Mouse (Mus musculus) myocyte (in vitro differentiated cells): ENCODE measurements at regions not wholly inside any gene's neighbourhood (a gene's known extent, or its start where the extent isn't known, plus 50 kb on each side); places are given as distances from the start of the nearest gene placed in this dataset.

Source experiments
- H3K27me3 ChIP-seq: one replicate; pipeline ENCODE4 v1.6.1; 2011; ENCODE audit not compliant: control insufficient read depth, insufficient read depth, insufficient read length
- H3K36me3 ChIP-seq: one replicate; pipeline ENCODE4 v1.6.1; 2011; ENCODE audit not compliant: control insufficient read depth, insufficient read depth
- H3K4me2 ChIP-seq: one replicate; pipeline ENCODE4 v1.6.1; 2011; ENCODE audit warnings: low read depth, control low read depth
- H3K4me3 ChIP-seq: one replicate; pipeline ENCODE4 v1.5.1; 2011; ENCODE audit warnings: mild to moderate bottlenecking, control low read depth, moderate library complexity
- H3K79me2 ChIP-seq: one replicate; pipeline ENCODE4 v1.6.1; 2011; ENCODE audit not compliant: control insufficient read depth, insufficient read depth
- H3ac ChIP-seq: one replicate; pipeline ENCODE4 v1.6.1; 2011; ENCODE audit not compliant: control insufficient read depth, insufficient read length
- CEBPB ChIP-seq: IDR thresholded peaks from 2 replicates; pipeline ENCODE4 v1.6.1; 2011; ENCODE audit warnings: mild to moderate bottlenecking, moderate library complexity; ENCODE audit not compliant: poor library complexity, insufficient read depth, severe bottlenecking
- E2F4 ChIP-seq: IDR thresholded peaks from one replicate; pipeline ENCODE4 v1.6.1; 2011; ENCODE audit warnings: mild to moderate bottlenecking, control low read depth, moderate library complexity; ENCODE audit not compliant: insufficient read depth
- MAX ChIP-seq: IDR thresholded peaks from one replicate; pipeline ENCODE4 v1.6.1; 2011; ENCODE audit warnings: low read depth, mild to moderate bottlenecking, control low read depth
- MYOD1 ChIP-seq, 3 experiments: IDR thresholded peaks; one replicate each; pipeline ENCODE4 v1.6.1; 2011; ENCODE audit warnings: control low read depth in 2 of 3, low read depth in 2 of 3, mild to moderate bottlenecking in 2 of 3, moderate library complexity in 1 of 3; ENCODE audit not compliant: insufficient read length in 2 of 3, control insufficient read depth in 1 of 3
- MYOG ChIP-seq, 3 experiments: IDR thresholded peaks; one replicate each; pipeline ENCODE4 v1.6.1; 2011; ENCODE audit warnings: control low read depth in 2 of 3, low read depth in 2 of 3, mild to moderate bottlenecking in 2 of 3; ENCODE audit not compliant: insufficient read length in 2 of 3, control insufficient read depth in 1 of 3, insufficient read depth in 1 of 3
- POLR2A ChIP-seq: IDR thresholded peaks from one replicate; pipeline ENCODE4 v1.6.1; 2011; ENCODE audit warnings: low read depth, mild to moderate bottlenecking, control low read depth, moderate library complexity; ENCODE audit not compliant: insufficient read length
- POLR2AphosphoS2 ChIP-seq: IDR thresholded peaks from one replicate; pipeline ENCODE4 v1.6.1; 2011; ENCODE audit warnings: low read depth, control low read depth; ENCODE audit not compliant: insufficient read length
- REST ChIP-seq: IDR thresholded peaks from one replicate; pipeline ENCODE4 v1.6.1; 2011; ENCODE audit warnings: mild to moderate bottlenecking, control low read depth, moderate library complexity; ENCODE audit not compliant: insufficient read depth, insufficient read length
- SRF ChIP-seq: IDR thresholded peaks from one replicate; pipeline ENCODE4 v1.6.1; 2011; ENCODE audit warnings: low read depth; ENCODE audit not compliant: control insufficient read depth, insufficient read length
- TCF12 ChIP-seq: IDR thresholded peaks from one replicate; pipeline ENCODE4 v1.6.1; 2011; ENCODE audit warnings: mild to moderate bottlenecking, control low read depth; ENCODE audit not compliant: poor library complexity, insufficient read depth, severe bottlenecking
- TCF3 ChIP-seq: IDR thresholded peaks from one replicate; pipeline ENCODE4 v1.6.1; 2011; ENCODE audit warnings: low read depth, control low read depth; ENCODE audit not compliant: insufficient read length
- USF1 ChIP-seq: IDR thresholded peaks from one replicate; pipeline ENCODE4 v1.6.1; 2011; ENCODE audit warnings: low read depth, mild to moderate bottlenecking, control low read depth, moderate library complexity

GRCm38 (mm10) chr14:72770237-72770636 is 60.4 kb upstream of the Fndc3a start:
- TF ChIP-seq POLR2A, result no peak
- no peak for TF ChIP-seq CEBPB
- TF ChIP-seq TCF3, result no peak
- no peak for TF ChIP-seq SRF
- TF ChIP-seq MYOG (IDR thresholded peaks at IDR 0.05; ENCODE audit: control insufficient read depth in 1 of 3, insufficient read depth in 1 of 3, insufficient read length in 2 of 3, low read depth in 2 of 3), result no peak
- no peak for TF ChIP-seq TCF12
- TF ChIP-seq POLR2AphosphoS2, result no peak
- TF ChIP-seq USF1, result no peak
- no peak for TF ChIP-seq E2F4
- TF ChIP-seq MYOD1 (IDR thresholded peaks at IDR 0.05; ENCODE audit: control insufficient read depth in 1 of 3, insufficient read length in 2 of 3, low read depth in 2 of 3), result no peak
- TF ChIP-seq MAX, result no peak
- TF ChIP-seq REST, result no peak
- Histone ChIP-seq H3K4me3 (no peak overlapping the region), H3K36me3 (no peaks in the 10 kb centered on the region), H3K27me3 (no peaks in the 10 kb centered on the region), H3ac (no peak overlapping the region), H3K79me2 (no peaks in the 10 kb centered on the region), H3K4me2 (no peak overlapping the region)

GRCm38 (mm10) chr14:72760123-72760522 is 50.3 kb upstream of the Fndc3a start:
- Histone ChIP-seq H3ac (no peak overlapping the region), H3K79me2 (no peaks in the 10 kb centered on the region), H3K4me3 (no peak overlapping the region), H3K27me3 (no peaks in the 10 kb centered on the region), H3K36me3 (no peaks in the 10 kb centered on the region), H3K4me2 (no peak overlapping the region)
- no peak for TF ChIP-seq TCF3
- TF ChIP-seq POLR2AphosphoS2, result no peak
- no peak for TF ChIP-seq MYOD1 (IDR thresholded peaks at IDR 0.05; ENCODE audit: control insufficient read depth in 1 of 3, insufficient read length in 2 of 3, low read depth in 2 of 3)
- TF ChIP-seq SRF, result no peak
- no peak for TF ChIP-seq CEBPB
- no peak for TF ChIP-seq MYOG (IDR thresholded peaks at IDR 0.05; ENCODE audit: control insufficient read depth in 1 of 3, insufficient read depth in 1 of 3, insufficient read length in 2 of 3, low read depth in 2 of 3)
- TF ChIP-seq POLR2A, result no peak
- no peak for TF ChIP-seq REST
- TF ChIP-seq MAX, result no peak
- no peak for TF ChIP-seq TCF12
- no peak for TF ChIP-seq E2F4
- no peak for TF ChIP-seq USF1
